Mouse (Mus musculus) stomach, adult 2 months (tissue): Measurements from ENCODE around the gene Olfr1129. TPM values are rescaled to one million over a fixed set of nuclear protein-coding genes. Genes with fewer than 3 reads are reported as not detected.

Source experiments
- polyA plus RNA-seq: library from polyadenylated mRNA; depleted of rRNA; stranded (reverse); fragments of >200 nt; gene quantifications from 2 replicates; pipeline ENCODE4 v1.2.3, GENCODE M21; 2012; rRNA removed

The Olfr1129 gene
- polyA plus RNA-seq, result not detected in 2 replicates

DNA sequence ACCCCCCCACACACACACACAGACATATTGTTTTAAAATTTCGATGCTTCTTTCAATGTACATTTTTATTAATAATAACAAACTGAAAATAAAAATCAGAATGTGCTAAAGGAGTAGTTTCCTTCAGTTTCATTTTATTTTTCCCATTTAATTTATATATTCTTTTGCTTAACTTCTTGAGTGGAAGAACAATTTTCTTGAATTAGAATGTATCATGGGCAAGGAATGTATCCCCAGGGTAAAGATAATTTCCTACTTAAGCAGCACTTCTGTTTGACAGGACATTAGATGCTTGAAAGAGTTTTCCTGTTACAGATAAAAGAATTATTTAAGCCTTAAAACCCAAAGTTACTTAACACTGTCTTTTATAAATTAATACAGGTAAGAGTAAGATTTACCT lies at the start of gene Olfr1129:
Olfr1129 (plus strand) TSS at position 301 of the 400 bp plus-strand sequence.

GRCm38 (mm10) chr2:87531496-87531895 lies 42.2 kb upstream of the Olfr1129 start, which contains the start of gene Olfr153:
Olfr153 (plus strand) TSS chr2:87531796.

DNA sequence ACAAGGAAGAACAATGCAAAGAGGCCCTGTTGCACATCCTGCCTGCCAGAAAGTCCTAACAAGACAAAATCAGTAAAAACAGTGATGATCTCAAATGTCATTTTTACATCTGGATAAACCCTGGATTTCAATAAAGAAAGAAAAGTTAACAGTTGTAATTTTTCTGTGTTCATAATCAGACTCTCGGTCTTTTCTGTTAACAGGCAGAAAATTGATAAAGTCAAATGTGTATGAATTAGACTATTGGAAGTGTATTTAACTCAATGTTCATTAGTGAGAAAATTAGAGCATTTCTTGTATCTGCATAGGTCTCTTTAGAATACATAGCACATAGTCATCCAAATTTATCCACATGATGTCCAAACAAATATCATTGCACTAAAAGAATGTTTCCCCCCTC lies 28.3 kb upstream of the Olfr1129 start, which contains the start of gene Olfr1128:
Olfr1128 (minus strand) TSS at position 101 of the 400 bp plus-strand sequence.

DNA sequence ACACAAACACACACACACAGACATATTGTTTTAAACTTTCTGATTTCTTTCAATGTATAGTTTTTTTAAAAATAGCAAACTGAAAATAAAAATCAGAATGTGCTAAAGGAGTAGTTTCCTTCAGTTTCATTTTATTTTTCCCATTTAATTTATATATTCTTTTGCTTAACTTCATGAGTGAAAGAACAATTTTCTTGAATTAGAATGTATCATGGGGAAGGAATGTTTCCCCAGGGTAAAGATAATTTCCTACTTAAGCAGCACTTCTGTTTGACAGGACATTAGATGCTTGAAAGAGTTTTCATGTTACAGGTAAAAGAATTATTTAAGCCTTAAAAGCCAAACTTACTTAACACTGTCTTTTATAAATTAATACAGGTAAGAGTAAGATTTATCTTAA lies 32.2 kb downstream of the Olfr1129 start, which contains the start of gene Olfr1130:
Olfr1130 (plus strand) TSS at position 301 of the 400 bp plus-strand sequence.

DNA sequence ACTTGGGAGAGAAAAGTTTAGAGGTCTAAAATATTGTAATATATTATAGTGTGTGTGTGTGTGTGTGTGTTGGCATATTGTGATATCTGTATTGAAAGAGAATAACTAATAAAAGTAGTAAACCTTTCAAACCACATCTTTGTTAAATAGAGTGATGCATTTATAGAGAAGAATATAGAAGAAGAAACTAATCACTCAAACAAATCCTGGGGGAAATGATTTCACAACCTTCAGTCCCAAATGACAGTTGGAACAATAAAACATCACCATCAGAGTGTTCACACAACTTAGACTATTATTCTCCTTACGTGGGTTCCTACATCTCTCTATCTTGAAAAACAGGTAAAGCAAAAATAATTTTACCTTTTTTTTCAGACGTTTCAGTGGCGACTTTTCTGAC lies 53.1 kb downstream of the Olfr1129 start, which contains the start of gene Olfr1131:
Olfr1131 (plus strand) TSS at position 301 of the 400 bp plus-strand sequence.

Other genes with a start within 250 kb of the Olfr1129 start
- not detected in 2 replicates for gene Olfr1120, start 219.1 kb upstream of the Olfr1129 start, polyA plus RNA-seq
- not detected in 2 replicates for gene Olfr1121, start 204.0 kb upstream of the Olfr1129 start, polyA plus RNA-seq
- not detected in 2 replicates for gene Olfr1122, start 188.1 kb upstream of the Olfr1129 start, polyA plus RNA-seq
- gene Olfr1123, start 157.3 kb upstream of the Olfr1129 start, polyA plus RNA-seq, result not detected in 2 replicates
- not detected in 2 replicates for gene Olfr1124, start 143.6 kb upstream of the Olfr1129 start, polyA plus RNA-seq
- not detected in 2 replicates for gene Olfr1126, start 119.9 kb upstream of the Olfr1129 start, polyA plus RNA-seq
- gene Pramel7, start 76.8 kb upstream of the Olfr1129 start, polyA plus RNA-seq, result not detected in 2 replicates
- gene Pramel6, start 67.3 kb upstream of the Olfr1129 start, polyA plus RNA-seq, result not detected in 2 replicates
- not detected in 2 replicates for gene Olfr153, start 42.1 kb upstream of the Olfr1129 start, polyA plus RNA-seq
- not detected in 2 replicates for gene Olfr1128, start 28.4 kb upstream of the Olfr1129 start, polyA plus RNA-seq
- gene Olfr1130, start 32.3 kb downstream of the Olfr1129 start, polyA plus RNA-seq, result not detected in 2 replicates
- not detected in 2 replicates for gene Olfr1131, start 53.2 kb downstream of the Olfr1129 start, polyA plus RNA-seq
- gene Olfr1132, start 63.6 kb downstream of the Olfr1129 start, polyA plus RNA-seq, result not detected in 2 replicates
- not detected in 2 replicates for gene Olfr1133, start 73.5 kb downstream of the Olfr1129 start, polyA plus RNA-seq
- gene Olfr1134, start 84.6 kb downstream of the Olfr1129 start, polyA plus RNA-seq, result not detected in 2 replicates
- not detected in 2 replicates for gene Olfr1135, start 99.8 kb downstream of the Olfr1129 start, polyA plus RNA-seq
- gene Olfr1136, start 120.0 kb downstream of the Olfr1129 start, polyA plus RNA-seq, result not detected in 2 replicates
- gene Olfr1137, start 139.3 kb downstream of the Olfr1129 start, polyA plus RNA-seq, result not detected in 2 replicates
- gene Olfr1138, start 166.1 kb downstream of the Olfr1129 start, polyA plus RNA-seq, result not detected in 2 replicates
- not detected in 2 replicates for gene Olfr1140, start 169.8 kb downstream of the Olfr1129 start, polyA plus RNA-seq
- gene Olfr1141, start 180.1 kb downstream of the Olfr1129 start, polyA plus RNA-seq, result not detected in 2 replicates
- not detected in 2 replicates for gene Olfr152, start 205.6 kb downstream of the Olfr1129 start, polyA plus RNA-seq
- not detected in 2 replicates for gene Olfr1143, start 226.7 kb downstream of the Olfr1129 start, polyA plus RNA-seq
- gene Olfr1145, start 235.9 kb downstream of the Olfr1129 start, polyA plus RNA-seq, result not detected in 2 replicates